Mouse (Mus musculus): ENCODE data around the gene Dlg2. TPM values are rescaled to one million over a fixed set of nuclear protein-coding genes. Genes with fewer than 3 reads are reported as not detected.

Dlg2 gene
- polyA plus RNA-seq, 1 experiment from 2014 or later: 27.1 TPM

GRCm38 (mm10) chr7:91173560-91173959 lies 697.1 kb downstream of the Dlg2 start:
- Histone ChIP-seq H3K4me3 (ENCODE audit: low read depth, low read length) (no peak overlapping the region), H3K36me3 (ENCODE audit: control insufficient read depth, insufficient read depth, low read length) (no peaks in the 10 kb centered on the region), H3K4me2 (ENCODE audit: low read length) (no peak overlapping the region), H3K27ac (ENCODE audit: low read length) (no peak overlapping the region), H3K27me3 (ENCODE audit: control insufficient read depth, insufficient read depth, low read depth, low read length) (no peaks in the 10 kb centered on the region), H3K9ac (ENCODE audit: low read depth, low read length) (no peak overlapping the region), H3K9me3 (replicated peaks; ENCODE audit: control insufficient read depth, low read length, poor library complexity, severe bottlenecking) (no peaks in the 10 kb centered on the region), H3K4me1 (ENCODE audit: control insufficient read depth, insufficient read depth, low read length) (no peaks in the 10 kb centered on the region)
- WGBS: 92% methylated on average over 2 of the region's 2 CpGs
- ATAC-seq: no peak

GRCm38 (mm10) chr7:91188211-91188610 lies 711.7 kb downstream of the Dlg2 start:
- H3K27me3 ChIP-seq (ENCODE audit: control insufficient read depth, insufficient read depth, low read depth, low read length): no peaks in the 10 kb centered on the region
- no peaks in the 10 kb centered on the region for H3K9me3 ChIP-seq (replicated peaks; ENCODE audit: control insufficient read depth, low read length, poor library complexity, severe bottlenecking)
- 88% methylated on average over 2 of the region's 2 CpGs for WGBS
- no peak overlapping the region for H3K4me3 ChIP-seq (ENCODE audit: low read depth, low read length)
- no peak overlapping the region for H3K4me2 ChIP-seq (ENCODE audit: low read length)
- H3K36me3 ChIP-seq (ENCODE audit: control insufficient read depth, insufficient read depth, low read length): no peaks in the 10 kb centered on the region
- no peak overlapping the region for H3K27ac ChIP-seq (ENCODE audit: low read length)
- H3K4me1 ChIP-seq (ENCODE audit: control insufficient read depth, insufficient read depth, low read length): no peaks in the 10 kb centered on the region
- ATAC-seq: no peak
- H3K9ac ChIP-seq (ENCODE audit: low read depth, low read length): no peak overlapping the region

- ATAC-seq: no peak
- 88% methylated on average over 1 of the region's 1 CpGs for WGBS
- H3K9ac ChIP-seq (ENCODE audit: low read depth, low read length): no peak overlapping the region
- H3K36me3 ChIP-seq (ENCODE audit: control insufficient read depth, insufficient read depth, low read length): no peaks in the 10 kb centered on the region
- no peak overlapping the region for H3K27ac ChIP-seq (ENCODE audit: low read length)
- no peaks in the 10 kb centered on the region for H3K9me3 ChIP-seq (replicated peaks; ENCODE audit: control insufficient read depth, low read length, poor library complexity, severe bottlenecking)
- no peaks in the 10 kb centered on the region for H3K27me3 ChIP-seq (ENCODE audit: control insufficient read depth, insufficient read depth, low read depth, low read length)
- no peaks in the 10 kb centered on the region for H3K4me1 ChIP-seq (ENCODE audit: control insufficient read depth, insufficient read depth, low read length)
- no peak overlapping the region for H3K4me2 ChIP-seq (ENCODE audit: low read length)
- no peak overlapping the region for H3K4me3 ChIP-seq (ENCODE audit: low read depth, low read length)
Measured at GRCm38 (mm10) chr7:91199372-91199771, 722.9 kb downstream of the Dlg2 start.

- H3K4me2 ChIP-seq (ENCODE audit: low read length): no peak overlapping the region
- WGBS: 28% methylated on average over 5 of the region's 5 CpGs
- peak; percentile 76 for ATAC-seq
Measured at GRCm38 (mm10) chr7:91208083-91208852, 731.8 kb downstream of the Dlg2 start.

GRCm38 (mm10) chr7:91208973-91209372 lies 732.5 kb downstream of the Dlg2 start:
- H3K4me1 ChIP-seq (ENCODE audit: control insufficient read depth, insufficient read depth, low read length): peaks cover 6% of the 10 kb centered on the region
- no peak overlapping the region for H3K4me2 ChIP-seq (ENCODE audit: low read length)
- H3K27ac ChIP-seq (ENCODE audit: low read length): no peak overlapping the region
- peak; percentile 42; the same call in 1 of the 2 replicates for ATAC-seq
- 71% methylated on average over 6 of the region's 6 CpGs for WGBS
- H3K27me3 ChIP-seq (ENCODE audit: control insufficient read depth, insufficient read depth, low read depth, low read length): no peaks in the 10 kb centered on the region
- no peak overlapping the region for H3K9ac ChIP-seq (ENCODE audit: low read depth, low read length)
- no peaks in the 10 kb centered on the region for H3K9me3 ChIP-seq (replicated peaks; ENCODE audit: control insufficient read depth, low read length, poor library complexity, severe bottlenecking)
- no peaks in the 10 kb centered on the region for H3K36me3 ChIP-seq (ENCODE audit: control insufficient read depth, insufficient read depth, low read length)
- H3K4me3 ChIP-seq (ENCODE audit: low read depth, low read length): no peak overlapping the region

More at GRCm38 (mm10) chr7:91208083-91208852, 731.8 kb downstream of the Dlg2 start:
- H3K36me3 ChIP-seq (ENCODE audit: control insufficient read depth, insufficient read depth, low read length): no peaks in the 10 kb centered on the region
- H3K4me3 ChIP-seq (ENCODE audit: low read depth, low read length): no peak overlapping the region
- H3K27ac ChIP-seq (ENCODE audit: low read length): no peak overlapping the region
- H3K27me3 ChIP-seq (ENCODE audit: control insufficient read depth, insufficient read depth, low read depth, low read length): no peaks in the 10 kb centered on the region
- no peak overlapping the region for H3K9ac ChIP-seq (ENCODE audit: low read depth, low read length)
- H3K9me3 ChIP-seq (replicated peaks; ENCODE audit: control insufficient read depth, low read length, poor library complexity, severe bottlenecking): no peaks in the 10 kb centered on the region
- peaks cover 6% of the 10 kb centered on the region for H3K4me1 ChIP-seq (ENCODE audit: control insufficient read depth, insufficient read depth, low read length)

GRCm38 (mm10) chr7:91212236-91212635 lies 735.8 kb downstream of the Dlg2 start:
- no peak for ATAC-seq
- Histone ChIP-seq H3K4me2 (ENCODE audit: low read length) (no peak overlapping the region), H3K4me3 (ENCODE audit: low read depth, low read length) (no peak overlapping the region), H3K27me3 (ENCODE audit: control insufficient read depth, insufficient read depth, low read depth, low read length) (no peaks in the 10 kb centered on the region), H3K36me3 (ENCODE audit: control insufficient read depth, insufficient read depth, low read length) (no peaks in the 10 kb centered on the region), H3K4me1 (ENCODE audit: control insufficient read depth, insufficient read depth, low read length) (peaks cover 9% of the 10 kb centered on the region), H3K9me3 (replicated peaks; ENCODE audit: control insufficient read depth, low read length, poor library complexity, severe bottlenecking) (no peaks in the 10 kb centered on the region), H3K27ac (ENCODE audit: low read length) (no peak overlapping the region), H3K9ac (ENCODE audit: low read depth, low read length) (no peak overlapping the region)
- 97% methylated on average over 1 of the region's 1 CpGs for WGBS

GRCm38 (mm10) chr7:91214921-91215320 lies 738.4 kb downstream of the Dlg2 start:
- ATAC-seq: no peak

GRCm38 (mm10) chr7:91218321-91218987 lies 742.0 kb downstream of the Dlg2 start:
- no peak for ATAC-seq
- no peaks in the 10 kb centered on the region for H3K9me3 ChIP-seq (replicated peaks; ENCODE audit: control insufficient read depth, low read length, poor library complexity, severe bottlenecking)
- 63% methylated on average over 7 of the region's 7 CpGs for WGBS
- peaks cover 6% of the 10 kb centered on the region; the same call in 1 of the 2 replicates for H3K4me1 ChIP-seq (ENCODE audit: control insufficient read depth, insufficient read depth, low read length)
- H3K27me3 ChIP-seq (ENCODE audit: control insufficient read depth, insufficient read depth, low read depth, low read length): no peaks in the 10 kb centered on the region
- H3K4me2 ChIP-seq (ENCODE audit: low read length): no peak overlapping the region
- no peak overlapping the region for H3K27ac ChIP-seq (ENCODE audit: low read length)
- no peaks in the 10 kb centered on the region for H3K36me3 ChIP-seq (ENCODE audit: control insufficient read depth, insufficient read depth, low read length)
- no peak overlapping the region for H3K9ac ChIP-seq (ENCODE audit: low read depth, low read length)
- no peak overlapping the region for H3K4me3 ChIP-seq (ENCODE audit: low read depth, low read length)

More at GRCm38 (mm10) chr7:91214921-91215320, 738.4 kb downstream of the Dlg2 start:
- Histone ChIP-seq H3K4me3 (ENCODE audit: low read depth, low read length) (no peak overlapping the region), H3K4me1 (ENCODE audit: control insufficient read depth, insufficient read depth, low read length) (peaks cover 6% of the 10 kb centered on the region; the same call in 1 of the 2 replicates), H3K4me2 (ENCODE audit: low read length) (no peak overlapping the region), H3K9me3 (replicated peaks; ENCODE audit: control insufficient read depth, low read length, poor library complexity, severe bottlenecking) (no peaks in the 10 kb centered on the region), H3K36me3 (ENCODE audit: control insufficient read depth, insufficient read depth, low read length) (no peaks in the 10 kb centered on the region), H3K27ac (ENCODE audit: low read length) (no peak overlapping the region), H3K27me3 (ENCODE audit: control insufficient read depth, insufficient read depth, low read depth, low read length) (no peaks in the 10 kb centered on the region), H3K9ac (ENCODE audit: low read depth, low read length) (no peak overlapping the region)
- 65% methylated on average over 1 of the region's 1 CpGs for WGBS

GRCm38 (mm10) chr7:91226442-91226841 lies 750.0 kb downstream of the Dlg2 start:
- Histone ChIP-seq H3K4me3 (ENCODE audit: low read depth, low read length) (no peak overlapping the region), H3K27me3 (ENCODE audit: control insufficient read depth, insufficient read depth, low read depth, low read length) (no peaks in the 10 kb centered on the region), H3K4me2 (ENCODE audit: low read length) (no peak overlapping the region), H3K9ac (ENCODE audit: low read depth, low read length) (no peak overlapping the region), H3K4me1 (ENCODE audit: control insufficient read depth, insufficient read depth, low read length) (no peaks in the 10 kb centered on the region), H3K9me3 (replicated peaks; ENCODE audit: control insufficient read depth, low read length, poor library complexity, severe bottlenecking) (no peaks in the 10 kb centered on the region), H3K27ac (ENCODE audit: low read length) (no peak overlapping the region), H3K36me3 (ENCODE audit: control insufficient read depth, insufficient read depth, low read length) (no peaks in the 10 kb centered on the region)
- 0% methylated on average over 5 of the region's 5 CpGs for WGBS
- peak; percentile 82; the same call in 1 of the 2 replicates for ATAC-seq

Data from midbrain, embryonic 16.5 days (tissue).